In genomic region chr11:70582196-70582595, GRCm38 (mm10) we compare ENCODE assay signal across 29 mouse cellular contexts. TPM values are rescaled to one million over a fixed set of nuclear protein-coding genes. Genes with fewer than 3 reads are reported as not detected.
DNase-seq lines count a peak whose midpoint lies in the region; ATAC-seq and TF ChIP-seq lines count a peak whose summit lies in the region.
"Had no signal": no experiment of that assay in that cellular context is flagged by ENCODE, and none has a peak within 500 bp of the region (broad histone marks: within the 10 kb centered on the region; RNA-seq: fewer than 3 reads in every experiment).

No protein-coding gene starts in this region.

- TF ChIP-seq EP300 in stomach, postnatal 0 days (optimal IDR thresholded peaks at IDR 0.05) = no peak

- DNase-seq in layer of hippocampus, adult 2 months (ENCODE audit: low spot score in 2 of 2) = no peak
- no peak for DNase-seq in layer of hippocampus, postnatal 14 days (ENCODE audit: low spot score in 2 of 2)
- DNase-seq in stomach, postnatal 0 days (ENCODE audit: low spot score) = no peak
- DNase-seq in embryonic facial prominence, embryonic 14.5 days (ENCODE audit: low spot score) = peak; percentile 40
- no peak for DNase-seq in gastrocnemius, postnatal 36 days
- DNase-seq in MN1 (ENCODE audit: low spot score) = no peak
- DNase-seq: cerebellum, adult 2 months; cerebellum, postnatal 36 days; forebrain, postnatal 0 days; heart, adult 18-20 months; kidney, postnatal 4 days; lung, adult 18-20 months; midbrain, embryonic 14.5 days; right cerebral cortex, adult 18-20 months; thymus, postnatal 4 days had no signal

- intact Hi-C loops in gastrocnemius, postnatal 36 days (cut with DNase I) = no loop called here

- TF ChIP-seq CTCF in layer of hippocampus, adult 2 months (conservative IDR thresholded peaks at IDR 0.05) = no peak
- TF ChIP-seq CTCF in stomach, postnatal 0 days (IDR thresholded peaks at IDR 0.05; ENCODE audit: low read depth) = no peak

- no peaks in the 10 kb centered on the region for H3K27me3 ChIP-seq in stomach, embryonic 14.5 days (ENCODE audit: control insufficient read depth, insufficient read depth, low read length)
- H3K27me3 ChIP-seq in stomach, postnatal 0 days (ENCODE audit: control insufficient read depth, insufficient read depth, low read length) = no peaks in the 10 kb centered on the region
- no peaks in the 10 kb centered on the region for H3K27me3 ChIP-seq in embryonic facial prominence, embryonic 14.5 days (replicated peaks; ENCODE audit: control insufficient read depth, insufficient read depth, low read length)
- H3K27me3 ChIP-seq in stomach, embryonic 16.5 days (ENCODE audit: control insufficient read depth, insufficient read depth, low read length) = no peaks in the 10 kb centered on the region
- H3K27me3 ChIP-seq: neural tube, embryonic 13.5 days had no signal

- H3K36me3 ChIP-seq in stomach, embryonic 14.5 days (ENCODE audit: control insufficient read depth, insufficient read depth, low read length) = no peaks in the 10 kb centered on the region
- H3K36me3 ChIP-seq in stomach, postnatal 0 days (ENCODE audit: control insufficient read depth, insufficient read depth, low read length) = no peaks in the 10 kb centered on the region
- H3K36me3 ChIP-seq in embryonic facial prominence, embryonic 14.5 days (ENCODE audit: control insufficient read depth, insufficient read depth, low read length) = no peaks in the 10 kb centered on the region
- H3K36me3 ChIP-seq in stomach, embryonic 16.5 days (ENCODE audit: control insufficient read depth, insufficient read depth, low read length) = no peaks in the 10 kb centered on the region
- H3K36me3 ChIP-seq: hindbrain, embryonic 10.5 days; neural tube, embryonic 13.5 days had no signal

- 62% methylated on average over 3 of the region's 3 CpGs for WGBS in stomach, embryonic 14.5 days
- 44% methylated on average over 3 of the region's 3 CpGs for WGBS in stomach, postnatal 0 days
- 20% methylated on average over 3 of the region's 3 CpGs for WGBS in embryonic facial prominence, embryonic 14.5 days
- WGBS in stomach, embryonic 16.5 days = 64% methylated on average over 3 of the region's 3 CpGs

- H3K9ac ChIP-seq in stomach, embryonic 14.5 days (replicated peaks; ENCODE audit: low read depth, low read length) = no peak overlapping the region
- H3K9ac ChIP-seq in stomach, postnatal 0 days (ENCODE audit: low read length) = no peak overlapping the region
- no peak overlapping the region for H3K9ac ChIP-seq in embryonic facial prominence, embryonic 14.5 days (ENCODE audit: low read depth, low read length)
- H3K9ac ChIP-seq in stomach, embryonic 16.5 days (ENCODE audit: low read length) = no peak overlapping the region
- H3K9ac ChIP-seq: forebrain, postnatal 0 days; neural tube, embryonic 13.5 days had no signal

- peak overlapping the region; percentile 90 for H3K27ac ChIP-seq in layer of hippocampus, adult 2 months
- H3K27ac ChIP-seq in stomach, embryonic 14.5 days (ENCODE audit: low read length) = peak overlapping the region; percentile 79; the same call in 1 of the 2 replicates
- no peak overlapping the region for H3K27ac ChIP-seq in stomach, postnatal 0 days (replicated peaks)
- no peak overlapping the region; the same call in 1 of the 2 replicates for H3K27ac ChIP-seq in embryonic facial prominence, embryonic 14.5 days (replicated peaks; ENCODE audit: low read depth, low read length)
- H3K27ac ChIP-seq in stomach, embryonic 16.5 days (ENCODE audit: low read length) = peak overlapping the region; percentile 92; the same call in 1 of the 2 replicates

- H3K4me2 ChIP-seq in stomach, embryonic 14.5 days (replicated peaks; ENCODE audit: low read depth, low read length) = no peak overlapping the region
- no peak overlapping the region for H3K4me2 ChIP-seq in stomach, postnatal 0 days (replicated peaks; ENCODE audit: low read depth)
- no peak overlapping the region for H3K4me2 ChIP-seq in embryonic facial prominence, embryonic 14.5 days (ENCODE audit: low read depth, low read length)
- H3K4me2 ChIP-seq in stomach, embryonic 16.5 days (ENCODE audit: low read depth, low read length) = no peak overlapping the region
- H3K4me2 ChIP-seq: neural tube, embryonic 13.5 days had no signal

- ATAC-seq in stomach, embryonic 14.5 days (ENCODE audit: insufficient number of reproducible peaks, insufficient read depth, low FRiP score, low read depth) = no peak
- no peak for ATAC-seq in stomach, postnatal 0 days (ENCODE audit: low FRiP score, low TSS enrichment)
- ATAC-seq in embryonic facial prominence, embryonic 14.5 days (ENCODE audit: low read depth) = no peak
- ATAC-seq in stomach, embryonic 16.5 days (ENCODE audit: insufficient read depth, low FRiP score) = no peak
- ATAC-seq: forebrain, postnatal 0 days had no signal

- H3K9me3 ChIP-seq in stomach, embryonic 14.5 days (ENCODE audit: control insufficient read depth, low read depth, low read length) = no peaks in the 10 kb centered on the region
- H3K9me3 ChIP-seq in stomach, postnatal 0 days (ENCODE audit: control insufficient read depth, low read length) = no peaks in the 10 kb centered on the region
- no peaks in the 10 kb centered on the region for H3K9me3 ChIP-seq in embryonic facial prominence, embryonic 14.5 days (ENCODE audit: control insufficient read depth, low read length)
- H3K9me3 ChIP-seq in stomach, embryonic 16.5 days (replicated peaks; ENCODE audit: control insufficient read depth, low read length) = no peaks in the 10 kb centered on the region
- H3K9me3 ChIP-seq: hindbrain, embryonic 10.5 days; neural tube, embryonic 13.5 days had no signal

- H3K4me1 ChIP-seq in stomach, embryonic 14.5 days (ENCODE audit: control insufficient read depth, insufficient read depth, low read length) = peaks cover 62% of the 10 kb centered on the region
- H3K4me1 ChIP-seq in stomach, postnatal 0 days (replicated peaks; ENCODE audit: control insufficient read depth, insufficient read depth) = peaks cover 16% of the 10 kb centered on the region
- peaks cover 52% of the 10 kb centered on the region for H3K4me1 ChIP-seq in embryonic facial prominence, embryonic 14.5 days (ENCODE audit: control insufficient read depth, insufficient read depth, low read length)
- H3K4me1 ChIP-seq in stomach, embryonic 16.5 days (ENCODE audit: control insufficient read depth, insufficient read depth, low read length) = peaks cover 74% of the 10 kb centered on the region

- H3K4me3 ChIP-seq in layer of hippocampus, adult 2 months = no peak overlapping the region
- H3K4me3 ChIP-seq in stomach, embryonic 14.5 days (ENCODE audit: low read depth, low read length) = no peak overlapping the region
- H3K4me3 ChIP-seq in stomach, postnatal 0 days (ENCODE audit: low read depth, low read length) = no peak overlapping the region
- no peak overlapping the region for H3K4me3 ChIP-seq in embryonic facial prominence, embryonic 14.5 days (ENCODE audit: low read depth, low read length)
- no peak overlapping the region for H3K4me3 ChIP-seq in stomach, embryonic 16.5 days (replicated peaks; ENCODE audit: low read length)
- H3K4me3 ChIP-seq: hindbrain, embryonic 10.5 days; neural tube, embryonic 13.5 days had no signal

RNA-seq across cellular contexts. Expression of gene Mink1, which starts 19.5 kb away (rescaled TPM):
- total RNA-seq in layer of hippocampus, adult 2 months (2021) = 100 to 1,000 TPM; 505 to 510 TPM
- total RNA-seq in layer of hippocampus, postnatal 14 days (2021) = 100 to 1,000 TPM; 350 to 366 TPM
- polyA plus RNA-seq in stomach, embryonic 14.5 days (2014; fragmentation: Nextera tagmentation; extraction: Ambion mirVana) = 23.0 and 23.9 TPM in 2 replicates
- 8.5 and 10.2 TPM in 2 replicates for polyA plus RNA-seq in stomach, postnatal 0 days (2015; fragmentation: Nextera tagmentation; extraction: Ambion mirVana)
- 17.2 and 18.3 TPM in 2 replicates for polyA plus RNA-seq in embryonic facial prominence, embryonic 14.5 days (2014; fragmentation: Nextera tagmentation; extraction: Ambion mirVana)
- polyA plus RNA-seq in stomach, embryonic 16.5 days (2015; fragmentation: Nextera tagmentation; extraction: Ambion mirVana) = 12.5 and 13.0 TPM in 2 replicates
- 10 to 100 TPM; 28.0 to 31.1 TPM for total RNA-seq in gastrocnemius, postnatal 36 days (2021)

RNA-seq across cellular contexts. Expression of gene 4930544D05Rik, which starts 33.5 kb away (rescaled TPM):
- under 1 TPM; 0.47 to 0.72 TPM for total RNA-seq in layer of hippocampus, adult 2 months (2021)
- total RNA-seq in layer of hippocampus, postnatal 14 days (2021) = under 1 TPM; 0.88 TPM
- polyA plus RNA-seq in stomach, embryonic 14.5 days (2014; fragmentation: Nextera tagmentation; extraction: Ambion mirVana) = not detected in 2 replicates
- not detected in 2 replicates for polyA plus RNA-seq in stomach, postnatal 0 days (2015; fragmentation: Nextera tagmentation; extraction: Ambion mirVana)
- polyA plus RNA-seq in embryonic facial prominence, embryonic 14.5 days (2014; fragmentation: Nextera tagmentation; extraction: Ambion mirVana) = not detected in 2 replicates
- polyA plus RNA-seq in stomach, embryonic 16.5 days (2015; fragmentation: Nextera tagmentation; extraction: Ambion mirVana) = not detected in 2 replicates
- total RNA-seq in gastrocnemius, postnatal 36 days (2021) = not detected
- total RNA-seq: adrenal gland, adult 18-20 months; adrenal gland, postnatal 4 days; gastrocnemius, adult 18-20 months; heart, adult 18-20 months; liver, adult 2 months; megakaryocyte progenitor cell, adult 5-6 weeks; MEL had no signal
- polyA plus RNA-seq: cerebellum, adult 2 months; forebrain, postnatal 0 days; heart, postnatal 0 days; hindbrain, embryonic 10.5 days; kidney, embryonic 14.5 days; liver, adult 2 months; midbrain, embryonic 14.5 days; neural tube, embryonic 13.5 days had no signal

RNA-seq across cellular contexts. Expression of gene Chrne, which starts 36.8 kb away (rescaled TPM):
- not detected for total RNA-seq in layer of hippocampus, adult 2 months (2021)
- total RNA-seq in layer of hippocampus, postnatal 14 days (2021) = under 1 TPM; 0.32 to 0.57 TPM
- polyA plus RNA-seq in stomach, embryonic 14.5 days (2014; fragmentation: Nextera tagmentation; extraction: Ambion mirVana) = not detected in 2 replicates
- not detected in 2 replicates for polyA plus RNA-seq in stomach, postnatal 0 days (2015; fragmentation: Nextera tagmentation; extraction: Ambion mirVana)
- 0.51 and 0.58 TPM in 2 replicates for polyA plus RNA-seq in embryonic facial prominence, embryonic 14.5 days (2014; fragmentation: Nextera tagmentation; extraction: Ambion mirVana)
- 0.37 TPM in 1 of 2 replicates, not detected in the other for polyA plus RNA-seq in stomach, embryonic 16.5 days (2015; fragmentation: Nextera tagmentation; extraction: Ambion mirVana)
- total RNA-seq in gastrocnemius, postnatal 36 days (2021) = 10 to 100 TPM; 18.0 to 28.1 TPM
- total RNA-seq: forebrain, postnatal 0 days; heart, adult 18-20 months; left cerebral cortex, postnatal 14 days had no signal
- polyA plus RNA-seq: heart, postnatal 0 days; hindbrain, embryonic 10.5 days; kidney, embryonic 14.5 days; midbrain, embryonic 14.5 days had no signal

RNA-seq across cellular contexts. Expression of gene Pld2, which starts 42.3 kb away (rescaled TPM):
- total RNA-seq in layer of hippocampus, adult 2 months (2021) = 10 to 100 TPM; 17.7 to 19.2 TPM
- 10 to 100 TPM; 21.9 to 24.5 TPM for total RNA-seq in layer of hippocampus, postnatal 14 days (2021)
- polyA plus RNA-seq in stomach, embryonic 14.5 days (2014; fragmentation: Nextera tagmentation; extraction: Ambion mirVana) = 11.6 and 13.0 TPM in 2 replicates
- polyA plus RNA-seq in stomach, postnatal 0 days (2015; fragmentation: Nextera tagmentation; extraction: Ambion mirVana) = 16.2 and 17.7 TPM in 2 replicates
- polyA plus RNA-seq in embryonic facial prominence, embryonic 14.5 days (2014; fragmentation: Nextera tagmentation; extraction: Ambion mirVana) = 9.2 and 9.5 TPM in 2 replicates
- polyA plus RNA-seq in stomach, embryonic 16.5 days (2015; fragmentation: Nextera tagmentation; extraction: Ambion mirVana) = 17.8 and 21.5 TPM in 2 replicates
- 10 to 100 TPM; 15.0 to 17.2 TPM for total RNA-seq in gastrocnemius, postnatal 36 days (2021)

RNA-seq across cellular contexts. Expression of gene Gm40193, which starts 49.5 kb away (rescaled TPM):
- not detected for total RNA-seq in layer of hippocampus, adult 2 months (2021)
- total RNA-seq in layer of hippocampus, postnatal 14 days (2021) = not detected
- not detected in 2 replicates for polyA plus RNA-seq in stomach, embryonic 14.5 days (2014; fragmentation: Nextera tagmentation; extraction: Ambion mirVana)
- polyA plus RNA-seq in stomach, postnatal 0 days (2015; fragmentation: Nextera tagmentation; extraction: Ambion mirVana) = not detected in 2 replicates
- 1.1 and 2.7 TPM in 2 replicates for polyA plus RNA-seq in embryonic facial prominence, embryonic 14.5 days (2014; fragmentation: Nextera tagmentation; extraction: Ambion mirVana)
- polyA plus RNA-seq in stomach, embryonic 16.5 days (2015; fragmentation: Nextera tagmentation; extraction: Ambion mirVana) = not detected in 2 replicates
- total RNA-seq in gastrocnemius, postnatal 36 days (2021) = not detected
- total RNA-seq: adrenal gland, adult 18-20 months; adrenal gland, postnatal 4 days; forebrain, postnatal 0 days; gastrocnemius, adult 18-20 months; heart, adult 18-20 months; layer of hippocampus, postnatal 10 days; left cerebral cortex, postnatal 14 days; liver, adult 2 months; megakaryocyte progenitor cell, adult 5-6 weeks; MEL had no signal
- polyA plus RNA-seq: cerebellum, adult 2 months; forebrain, postnatal 0 days; heart, postnatal 0 days; hindbrain, embryonic 10.5 days; kidney, embryonic 14.5 days; liver, adult 2 months; midbrain, embryonic 14.5 days; neural tube, embryonic 13.5 days had no signal

Comparison
In these comparisons a context has a peak if more than half of its experiments do, and no peak if none do; other contexts are left out.
1. H3K27ac ChIP-seq: peak in layer of hippocampus, adult 2 months (single experiment), stomach, embryonic 14.5 days (single experiment) and stomach, embryonic 16.5 days (single experiment); none in stomach, postnatal 0 days (single experiment) and embryonic facial prominence, embryonic 14.5 days (single experiment).